Mouse (Mus musculus) E14TG2a.4 (cell line): Measurements from ENCODE around the gene Ckmt1.

Experiments
- CTCF ChIP-seq: conservative IDR thresholded peaks from 2 replicates; pipeline ENCODE4 v1.5.1; 2014; ENCODE audit warnings: low read length
- NANOG ChIP-seq: IDR thresholded peaks from 2 replicates; pipeline ENCODE4 v1.6.1; 2014; ENCODE audit warnings: borderline replicate concordance, low read length, mixed read lengths
- POU5F1 ChIP-seq: IDR thresholded peaks from 2 replicates; pipeline ENCODE4 v1.6.1; 2014; ENCODE audit warnings: low read length, borderline replicate concordance

DNA sequence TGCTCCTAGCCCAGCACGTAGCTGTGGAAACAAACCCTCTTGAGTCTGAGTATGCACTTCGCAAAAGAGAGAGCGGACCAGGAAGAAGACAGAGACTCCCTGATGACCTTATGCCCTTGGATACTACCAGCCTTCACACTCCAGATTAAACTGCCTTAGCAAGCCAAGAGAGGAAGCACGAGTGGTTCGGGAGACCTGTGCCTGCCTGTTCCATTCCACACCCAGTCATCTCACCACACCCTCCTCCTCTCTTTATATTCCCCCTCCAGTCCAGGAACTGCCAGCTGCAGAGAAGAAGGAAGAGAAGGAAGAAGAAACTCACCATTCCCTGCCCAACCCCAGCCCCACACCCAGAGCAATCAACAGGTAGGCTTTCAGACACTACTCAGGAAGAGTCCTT lies at the start of gene Ckmt1:
- TF ChIP-seq CTCF, result no peak
- TF ChIP-seq NANOG, result no peak
- no peak for TF ChIP-seq POU5F1
